23 mouse cellular contexts compared by ENCODE assay signal in genomic region chr10:111080322-111080721, GRCm38 (mm10).
DNase-seq lines count a peak whose midpoint lies in the region; ATAC-seq lines count a peak whose summit lies in the region.
"Had no signal": no experiment of that assay in that cellular context is flagged by ENCODE, and none has a peak within 500 bp of the region (broad histone marks: within the 10 kb centered on the region; RNA-seq: fewer than 3 reads in every experiment).

No protein-coding gene starts in this region.

- H3K4me2 ChIP-seq in forebrain, embryonic 14.5 days (ENCODE audit: low read length), result no peak overlapping the region
- H3K4me2 ChIP-seq: heart, embryonic 13.5 days; limb, embryonic 12.5 days; liver, embryonic 13.5 days; lung, embryonic 14.5 days; stomach, embryonic 15.5 days had no signal

- H3K27ac ChIP-seq in forebrain, embryonic 14.5 days (ENCODE audit: low read depth, low read length), result no peak overlapping the region
- H3K27ac ChIP-seq: gastrocnemius, adult 2 months; heart, embryonic 13.5 days; limb, embryonic 12.5 days; liver, embryonic 13.5 days; stomach, embryonic 15.5 days had no signal

- peak; percentile 25 for DNase-seq in left cerebral cortex, adult 11 months (ENCODE audit: low spot score)
- no peak for DNase-seq in left cerebral cortex, adult 18-20 months (ENCODE audit: low spot score in 2 of 2)
- DNase-seq in brain, adult 2 months (ENCODE audit: low read depth, low spot score), result peak; percentile 60
- peak; percentile 75 for DNase-seq in forebrain, embryonic 14.5 days (ENCODE audit: low spot score)
- DNase-seq in retina, embryonic 14.5 days (ENCODE audit: low spot score), result peak; percentile 26
- no peak for DNase-seq in urinary bladder, postnatal 4 days (ENCODE audit: low spot score in 2 of 2)
- DNase-seq in liver, result no peak
- DNase-seq: adrenal gland, adult 8-10 months; cerebellum, adult 9-11 months; gastrocnemius, adult 2 months; heart, adult 11 months; kidney, adult 9 months; kidney, postnatal 4 days; layer of hippocampus, adult 9-11 months; liver, embryonic 13.5 days; lung, embryonic 14.5 days; lung, postnatal 36 days; thymus, adult 2 months had no signal

- no peaks in the 10 kb centered on the region for H3K27me3 ChIP-seq in forebrain, embryonic 14.5 days (replicated peaks; ENCODE audit: control insufficient read depth, insufficient read depth, low read length)
- H3K27me3 ChIP-seq: heart, embryonic 13.5 days; limb, embryonic 12.5 days; liver, embryonic 13.5 days; stomach, embryonic 15.5 days had no signal

- no peaks in the 10 kb centered on the region for H3K4me1 ChIP-seq in forebrain, embryonic 14.5 days (ENCODE audit: control insufficient read depth, insufficient read depth, low read length)
- H3K4me1 ChIP-seq: limb, embryonic 12.5 days; liver, embryonic 13.5 days; stomach, embryonic 15.5 days had no signal

- H3K9me3 ChIP-seq in forebrain, embryonic 14.5 days (replicated peaks; ENCODE audit: control insufficient read depth, low read length), result no peaks in the 10 kb centered on the region
- H3K9me3 ChIP-seq: heart, embryonic 13.5 days; limb, embryonic 12.5 days; liver, embryonic 13.5 days; stomach, embryonic 15.5 days had no signal

- no peak overlapping the region for H3K9ac ChIP-seq in forebrain, embryonic 14.5 days (ENCODE audit: low read length)
- H3K9ac ChIP-seq: heart, embryonic 13.5 days; limb, embryonic 12.5 days; liver, embryonic 13.5 days; lung, embryonic 14.5 days; stomach, embryonic 15.5 days had no signal

- ATAC-seq in forebrain, embryonic 14.5 days, result peak; percentile 80
- ATAC-seq: Patski had no signal

- no peaks in the 10 kb centered on the region for H3K36me3 ChIP-seq in forebrain, embryonic 14.5 days (ENCODE audit: control insufficient read depth, insufficient read depth, low read length)
- H3K36me3 ChIP-seq: heart, embryonic 13.5 days; limb, embryonic 12.5 days; liver, embryonic 13.5 days; stomach, embryonic 15.5 days had no signal

- no peak overlapping the region for H3K4me3 ChIP-seq in forebrain, embryonic 14.5 days (ENCODE audit: low read depth, low read length)
- H3K4me3 ChIP-seq: gastrocnemius, adult 2 months; heart, embryonic 13.5 days; limb, embryonic 12.5 days; liver, embryonic 13.5 days; myocyte; stomach, embryonic 15.5 days had no signal

- 45% methylated on average over 10 of the region's 10 CpGs for WGBS in forebrain, embryonic 14.5 days

Comparison
In these comparisons a context has a peak if more than half of its experiments do, and no peak if none do; other contexts are left out.
1. DNase-seq: peak in left cerebral cortex, adult 11 months (single experiment), brain, adult 2 months (single experiment), forebrain, embryonic 14.5 days (single experiment) and retina, embryonic 14.5 days (single experiment); none in left cerebral cortex, adult 18-20 months (0 of 2), urinary bladder, postnatal 4 days (0 of 2) and liver (single experiment).